Mouse (Mus musculus) thymus, postnatal 10 days (tissue): Measurements from ENCODE around the gene Zcchc7.
"Not testable (repeated sequence)": the region's sequence is repeated elsewhere in the genome, so short reads cannot be mapped to it uniquely, and the experiment has no call there.

ENCODE experiments used
- DNase-seq, 2 experiments: peaks; one replicate each; pipeline ENCODE4 v3.0.0; 2021; ENCODE audit warnings: low spot score in 2 of 2

Gene Zcchc7

DNA sequence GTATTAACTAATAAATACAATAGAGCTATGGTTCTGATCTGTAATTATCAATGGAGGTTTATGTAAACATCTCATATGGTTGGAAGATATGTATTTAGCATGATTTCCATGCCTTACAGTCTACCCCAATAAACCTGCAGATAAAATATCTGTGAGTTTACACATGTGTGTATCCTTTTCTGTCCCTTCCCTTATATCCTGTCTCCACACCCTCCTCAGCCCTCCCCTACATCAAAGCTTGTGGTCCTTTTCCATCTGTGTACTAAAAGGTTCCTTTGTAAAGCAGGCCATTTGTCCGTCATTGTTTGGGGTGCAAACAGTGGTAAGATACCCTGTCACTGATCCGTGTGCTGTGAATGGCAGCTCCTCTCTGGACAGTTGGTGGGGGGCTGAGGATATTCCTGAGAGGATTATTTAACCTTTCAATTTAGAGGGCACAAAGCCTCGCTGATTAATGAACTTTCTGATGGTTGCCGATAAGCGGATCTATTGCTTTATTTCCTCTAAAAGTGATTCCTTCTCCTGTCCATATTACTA, 161.7 kb downstream of the Zcchc7 start:
- DNase-seq, result no peak

DNA sequence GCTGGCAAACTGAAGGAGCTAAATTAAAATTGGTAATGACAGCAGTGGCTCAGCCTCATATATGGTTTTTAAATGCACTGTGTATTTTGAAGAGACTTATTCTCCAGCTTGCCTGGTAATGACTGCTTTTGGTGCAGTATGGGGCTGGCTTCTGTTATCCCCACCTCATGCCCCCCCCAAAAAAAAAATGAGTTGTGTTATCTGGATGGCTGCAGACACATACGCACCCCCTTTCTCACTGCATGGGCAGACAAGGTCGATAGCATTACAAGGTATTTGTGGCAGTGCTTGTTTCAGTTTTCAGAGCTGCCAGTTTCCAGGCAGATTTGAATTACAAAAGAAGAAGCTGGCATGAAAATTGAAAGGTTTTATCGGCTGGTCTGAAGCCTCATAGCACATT, 162.2 kb downstream of the Zcchc7 start:
- DNase-seq, result no peak

DNA sequence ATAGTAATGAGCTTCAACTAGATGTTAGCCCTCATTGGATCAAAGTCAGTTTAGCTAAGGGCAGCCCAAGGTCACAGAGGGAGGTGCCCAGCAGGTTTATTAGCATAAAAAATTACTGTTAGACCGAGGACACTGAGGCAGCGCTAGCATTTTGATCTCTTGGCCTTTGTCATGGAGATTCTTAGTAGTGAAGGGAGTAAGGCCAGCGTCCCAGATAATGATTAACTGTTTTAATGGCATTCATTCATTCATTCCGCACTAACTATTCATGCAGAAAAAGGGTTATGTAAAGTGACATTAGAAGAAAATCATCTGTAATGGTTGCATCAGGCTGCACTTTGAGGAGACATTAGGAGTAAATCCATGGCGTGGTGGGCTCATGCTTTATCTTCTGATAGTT, 165.2 kb downstream of the Zcchc7 start:
- no peak for DNase-seq

DNA sequence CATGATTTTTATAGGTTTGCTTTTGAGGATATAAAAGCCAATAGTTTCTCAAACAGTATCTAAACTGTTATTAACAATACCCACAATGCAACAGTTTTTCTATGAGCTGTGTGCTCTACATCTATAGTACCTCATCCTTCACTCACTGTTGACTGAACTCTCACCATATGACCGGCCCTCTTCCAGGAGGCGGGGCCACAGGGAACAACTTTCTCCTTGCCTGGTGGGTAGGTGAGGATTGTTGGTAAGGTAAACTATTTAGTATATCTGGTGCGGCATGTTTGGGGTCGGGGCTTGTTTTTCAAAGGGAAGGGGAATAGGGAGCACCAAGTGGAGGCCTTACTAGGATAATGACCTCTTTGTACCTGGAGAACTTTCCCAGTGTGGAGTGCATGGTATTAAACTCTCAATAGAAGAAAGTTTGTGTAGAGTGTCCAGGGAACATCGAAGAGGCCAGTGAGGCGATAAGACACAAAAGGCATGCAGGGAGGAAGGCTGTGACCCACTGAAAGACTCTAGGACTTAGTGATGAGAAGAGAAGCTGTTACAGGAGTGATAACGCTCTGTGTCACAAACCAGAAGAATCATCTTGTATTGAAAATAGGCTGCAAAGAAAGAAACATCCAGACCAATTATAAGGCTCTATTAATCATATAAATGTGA, 166.9 kb downstream of the Zcchc7 start:
- DNase-seq, result no peak

DNA sequence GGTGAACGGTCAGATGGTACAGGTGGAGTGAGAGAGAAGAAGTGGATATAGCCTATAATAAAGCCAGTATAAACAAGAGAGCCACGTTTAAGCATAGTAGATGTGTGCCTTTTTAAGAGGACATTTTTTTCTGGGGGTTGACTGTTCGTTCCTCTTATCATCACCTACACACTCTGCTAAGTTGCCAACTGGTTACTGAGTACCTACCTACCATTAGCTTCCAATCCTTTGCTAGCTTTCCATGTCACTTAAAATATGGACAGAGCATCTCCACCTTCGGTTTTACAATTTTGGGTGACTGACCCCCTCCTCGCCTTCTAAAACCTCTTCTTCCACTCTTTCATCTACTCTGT, 167.4 kb downstream of the Zcchc7 start:
- no peak for DNase-seq

DNA sequence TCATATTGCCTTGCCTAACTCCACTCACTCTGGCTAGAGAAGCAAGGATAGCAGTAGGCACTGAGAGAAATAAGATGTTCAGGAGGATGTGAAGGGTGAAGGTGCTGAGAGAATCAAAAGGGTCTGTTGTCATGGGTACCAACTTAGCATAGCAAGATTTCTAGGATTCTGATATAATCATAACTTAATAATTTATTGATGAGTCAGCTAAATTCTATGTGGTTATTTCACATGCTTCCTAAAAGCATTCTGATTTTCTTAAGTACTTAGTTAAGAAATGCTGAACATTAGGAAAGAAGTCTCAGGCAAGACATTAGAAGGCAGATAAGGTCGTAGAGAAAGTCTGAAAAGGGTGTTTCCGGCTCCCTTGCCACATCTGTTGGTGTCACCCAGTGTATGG, 172.3 kb downstream of the Zcchc7 start:
- no peak for DNase-seq

DNA sequence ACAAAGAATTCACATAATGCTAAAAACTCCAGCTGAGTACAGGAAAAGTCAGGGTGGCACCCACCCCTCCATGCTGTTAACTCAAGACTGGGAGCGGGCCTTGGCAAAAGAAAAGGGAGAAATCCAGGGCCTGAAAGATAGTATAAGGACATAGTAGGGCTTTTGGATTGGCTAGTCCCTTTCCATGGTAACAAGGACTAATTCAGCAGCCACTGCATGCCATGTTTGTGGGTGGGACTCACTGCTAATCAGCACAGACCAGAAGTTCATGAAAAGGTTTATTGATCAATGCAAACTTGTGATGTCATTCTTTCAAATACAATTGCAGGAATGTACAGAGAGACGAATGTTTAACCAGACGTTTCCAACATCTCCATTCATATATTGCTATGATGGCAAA, 173.1 kb downstream of the Zcchc7 start:
- no peak for DNase-seq

DNA sequence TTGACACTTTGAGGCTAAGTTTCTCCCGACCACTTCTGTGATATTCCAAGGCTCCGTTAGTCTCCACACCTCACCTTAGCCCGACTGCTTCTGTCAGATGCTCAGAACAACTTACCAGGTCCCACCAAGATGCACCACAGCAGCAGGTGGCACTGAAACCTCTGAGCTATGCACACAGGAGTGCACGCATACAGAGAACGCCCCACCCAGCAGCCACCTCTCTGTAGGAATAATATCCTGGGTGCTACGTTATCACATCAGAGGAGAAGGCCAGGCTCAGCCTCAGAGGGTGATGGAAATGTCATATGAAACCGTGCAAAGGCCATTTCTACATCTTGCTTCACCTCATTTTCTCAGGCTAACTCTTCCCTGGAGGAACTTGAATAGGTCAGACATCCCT, 174.7 kb downstream of the Zcchc7 start:
- DNase-seq, result no peak

DNA sequence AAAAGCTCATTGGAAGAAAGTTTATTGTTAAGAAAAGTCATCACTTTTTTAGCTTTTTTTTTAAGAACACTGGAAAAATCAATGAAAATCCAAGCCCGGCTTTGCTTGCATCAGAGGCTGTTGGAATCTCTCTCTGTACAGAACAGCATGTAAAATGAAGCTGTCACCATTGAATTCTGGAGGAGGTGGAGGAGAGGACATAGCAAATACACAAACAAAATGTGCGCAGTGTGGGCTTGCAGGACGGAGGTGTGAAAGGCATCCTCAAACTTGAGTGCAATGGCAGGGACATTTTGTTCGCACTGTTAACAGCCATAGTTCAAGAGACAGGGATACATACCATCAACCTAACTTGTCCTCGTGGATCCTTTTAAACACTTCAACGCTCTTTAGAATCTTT, 176.1 kb downstream of the Zcchc7 start:
- DNase-seq, result no peak

DNA sequence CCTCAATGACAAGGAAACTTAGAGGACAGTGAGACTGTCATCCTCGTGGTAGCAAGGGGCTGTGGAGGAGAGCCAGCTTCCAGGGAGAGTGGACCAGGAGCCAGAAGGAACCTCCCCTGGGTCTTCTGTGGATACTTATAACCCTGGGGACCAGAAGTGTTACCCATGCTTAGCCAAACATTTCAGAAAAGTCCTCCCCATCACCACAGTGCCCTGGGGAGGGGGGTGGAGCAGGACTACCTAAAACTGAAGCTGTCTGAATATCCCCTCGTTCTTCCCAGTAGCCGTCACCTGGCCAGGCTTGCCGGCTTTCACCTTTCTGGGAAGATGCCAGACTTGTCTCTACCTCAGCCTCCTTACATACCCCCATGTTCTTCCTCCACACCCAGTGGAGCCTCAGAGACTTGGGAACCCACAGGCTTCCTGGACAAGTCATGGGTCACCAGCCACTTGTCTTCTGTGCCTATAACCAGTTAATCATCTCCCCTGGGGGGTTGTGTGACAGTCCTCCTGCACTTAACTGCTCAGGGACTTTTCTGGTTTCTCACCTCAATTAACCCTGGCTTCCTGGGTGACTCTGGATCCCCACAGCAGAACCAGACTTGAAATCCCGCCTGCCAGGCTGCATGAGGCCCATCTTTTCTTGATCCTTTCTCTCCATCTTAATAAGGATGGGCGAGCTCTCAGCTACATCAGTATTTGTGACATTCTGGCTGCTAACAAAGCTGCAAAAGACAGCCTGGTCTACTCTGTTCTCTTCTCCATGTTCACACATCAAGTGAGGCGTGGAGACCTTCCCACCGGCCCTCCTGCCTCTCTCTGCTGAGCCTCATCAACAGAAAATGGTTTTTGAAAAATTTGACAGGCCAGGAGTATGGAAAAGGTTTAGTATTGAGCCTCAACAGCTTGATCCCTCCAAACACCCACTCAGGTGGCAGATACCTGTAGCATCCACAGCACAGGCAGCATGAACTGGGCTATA, 183.0 kb downstream of the Zcchc7 start:
- DNase-seq, result no peak

DNA sequence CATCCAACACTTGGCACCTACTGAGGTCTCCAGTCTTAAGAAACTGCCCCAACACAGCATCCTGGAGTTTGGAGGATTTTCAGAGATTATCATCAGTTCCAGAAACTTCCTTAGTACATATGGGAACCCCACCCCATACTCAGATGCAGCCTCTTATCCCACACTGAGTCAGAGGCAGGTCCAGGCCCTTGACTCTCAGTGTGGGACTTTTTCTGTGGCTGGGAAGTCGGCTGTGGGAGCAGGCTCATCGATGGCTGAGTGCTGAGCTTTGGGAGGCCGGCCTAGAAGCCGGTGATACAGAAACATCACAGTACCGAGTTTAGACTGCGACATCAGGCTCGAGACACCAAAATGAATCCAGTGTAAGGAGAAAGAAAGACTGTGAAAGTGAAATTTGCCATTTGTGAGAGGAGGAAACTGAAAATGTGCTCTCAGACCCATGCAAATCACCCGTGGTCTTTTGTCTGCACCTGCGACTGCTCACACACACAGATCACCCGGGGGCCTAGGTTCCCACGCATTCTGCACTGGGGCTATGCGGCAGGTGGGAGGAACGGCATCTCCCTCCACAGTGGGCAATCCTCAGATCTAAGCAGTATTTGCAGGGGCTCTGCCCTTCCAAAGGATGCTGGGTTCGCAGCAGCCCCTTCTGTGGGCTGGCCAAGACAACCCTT, 184.0 kb downstream of the Zcchc7 start:
- no peak for DNase-seq

DNA sequence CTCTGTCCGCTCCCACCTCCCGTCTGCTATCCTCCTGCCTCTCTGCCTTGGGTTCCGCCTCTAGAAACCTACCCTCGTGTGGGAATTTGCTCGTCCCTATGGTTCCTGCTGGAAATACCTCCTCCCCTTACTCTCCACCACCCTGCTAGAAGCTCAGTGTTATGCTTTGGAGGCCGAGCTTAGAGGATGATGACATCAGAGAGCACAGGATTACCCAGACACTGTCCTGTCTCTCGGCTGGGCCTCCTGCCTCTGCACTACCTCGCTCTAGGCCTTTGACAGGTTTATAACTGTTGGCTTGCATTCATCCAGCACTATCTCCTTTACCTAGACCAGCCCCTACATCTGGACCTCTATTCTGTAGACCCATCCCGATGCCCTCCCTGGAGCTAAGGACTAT, 184.6 kb downstream of the Zcchc7 start:
- DNase-seq, result no peak

DNA sequence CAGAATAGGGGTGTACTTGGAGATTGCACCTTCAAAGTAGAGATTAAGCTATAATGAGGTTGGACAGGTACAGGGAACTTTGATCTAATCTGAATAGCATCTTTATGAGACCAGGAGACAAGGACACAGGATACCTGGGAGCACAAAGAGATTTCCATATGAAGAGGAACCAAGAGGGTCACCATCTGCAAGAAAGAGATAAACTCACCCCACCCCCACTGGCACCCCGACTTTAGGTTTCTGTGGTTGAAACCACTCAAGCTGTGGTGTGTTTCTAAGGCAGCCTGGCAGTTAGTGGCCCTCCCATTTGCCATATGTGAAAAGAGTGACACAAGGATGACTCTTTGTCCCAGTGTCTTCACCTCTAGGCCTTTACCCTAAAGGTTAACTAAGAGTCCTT, 186.6 kb downstream of the Zcchc7 start:
- no peak for DNase-seq

DNA sequence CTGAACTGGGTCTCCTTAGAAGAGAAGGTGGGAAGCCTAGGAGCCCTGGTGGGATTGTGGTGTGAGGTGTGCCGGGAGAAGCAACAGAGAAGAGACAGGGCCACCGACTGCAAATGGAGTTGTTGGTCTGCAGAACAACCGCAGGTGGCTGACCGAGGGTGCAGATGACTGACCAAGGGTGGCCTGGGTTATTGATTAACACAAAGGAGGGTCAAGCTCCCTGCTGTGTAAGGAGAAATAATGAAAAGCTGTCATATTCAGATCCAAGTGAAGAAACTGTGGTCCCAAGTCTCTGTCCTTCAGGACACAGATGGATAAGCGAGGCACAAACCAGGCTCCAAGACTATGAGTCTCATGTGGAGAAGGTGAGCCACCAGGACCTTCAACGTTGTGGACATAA, 187.8 kb downstream of the Zcchc7 start:
- no peak for DNase-seq

DNA sequence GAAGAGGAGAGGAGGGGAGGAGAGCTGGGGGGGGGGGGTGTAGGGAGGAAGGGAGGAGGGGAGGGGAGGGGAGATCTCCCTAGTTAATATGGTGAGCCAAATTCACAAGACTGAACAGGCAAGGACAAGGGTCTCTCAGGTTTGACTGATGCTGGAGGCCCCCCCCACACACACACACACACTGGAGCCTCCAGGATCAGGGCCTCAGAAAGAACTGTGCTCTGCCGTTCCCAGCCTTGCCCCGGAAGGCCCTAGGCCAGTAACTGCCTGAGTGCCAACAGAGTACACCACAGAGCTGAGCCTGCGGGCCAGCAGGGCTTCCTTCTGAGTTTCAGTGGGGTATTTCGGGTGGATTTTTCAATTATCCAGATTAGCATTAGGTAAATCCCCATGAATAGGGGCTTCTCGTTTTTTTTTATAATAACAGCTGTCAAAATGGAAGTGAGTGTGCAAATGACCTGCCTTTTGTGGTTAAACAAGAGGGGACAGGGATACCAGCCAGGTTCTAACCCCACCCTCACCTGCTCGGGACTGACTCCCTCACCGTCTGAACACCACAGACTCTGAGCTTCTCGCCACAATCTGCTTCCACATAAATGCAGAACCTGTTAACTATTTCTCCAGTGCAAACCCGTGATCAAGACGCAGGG, 188.9 kb downstream of the Zcchc7 start:
- no peak for DNase-seq

DNA sequence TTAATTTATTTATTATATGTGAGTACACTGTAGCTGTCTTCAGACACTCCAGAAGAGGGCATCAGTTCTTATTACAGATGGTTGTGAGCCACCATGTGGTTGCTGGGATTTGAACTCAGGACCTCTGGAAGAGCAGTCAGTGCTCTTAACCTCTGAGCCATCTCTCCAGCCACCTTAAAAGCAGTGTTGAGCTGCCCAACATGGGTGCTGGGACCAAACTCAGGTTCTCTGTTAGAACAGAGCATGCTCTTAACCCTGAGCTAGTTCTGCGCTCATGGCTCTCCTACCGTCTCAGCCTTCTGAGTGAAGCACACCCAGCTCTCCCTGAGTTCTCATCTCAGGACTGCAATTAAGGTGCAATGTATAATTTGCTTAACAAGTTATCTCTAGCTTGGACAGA, 190.4 kb downstream of the Zcchc7 start:
- DNase-seq, result not testable (repeated sequence)

DNA sequence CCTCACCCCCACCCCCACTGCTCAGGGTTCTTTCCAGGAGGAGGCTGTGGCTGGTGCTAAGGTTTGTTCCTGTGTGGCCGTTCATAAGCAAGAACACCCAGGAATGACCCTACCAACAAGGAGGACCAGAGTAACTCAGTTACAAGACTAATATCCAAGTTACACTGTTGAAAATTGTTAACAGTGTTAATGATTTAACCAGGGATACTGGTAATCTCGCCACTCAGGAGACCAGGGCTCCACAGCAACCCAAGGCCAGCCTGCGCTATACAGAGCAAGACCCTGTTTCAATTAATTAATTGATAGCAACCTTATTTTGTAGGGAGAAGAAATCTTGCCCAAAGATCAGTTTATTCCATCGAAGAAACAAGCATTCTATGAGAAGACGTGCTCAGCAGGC, 191.8 kb downstream of the Zcchc7 start:
- no peak for DNase-seq

DNA sequence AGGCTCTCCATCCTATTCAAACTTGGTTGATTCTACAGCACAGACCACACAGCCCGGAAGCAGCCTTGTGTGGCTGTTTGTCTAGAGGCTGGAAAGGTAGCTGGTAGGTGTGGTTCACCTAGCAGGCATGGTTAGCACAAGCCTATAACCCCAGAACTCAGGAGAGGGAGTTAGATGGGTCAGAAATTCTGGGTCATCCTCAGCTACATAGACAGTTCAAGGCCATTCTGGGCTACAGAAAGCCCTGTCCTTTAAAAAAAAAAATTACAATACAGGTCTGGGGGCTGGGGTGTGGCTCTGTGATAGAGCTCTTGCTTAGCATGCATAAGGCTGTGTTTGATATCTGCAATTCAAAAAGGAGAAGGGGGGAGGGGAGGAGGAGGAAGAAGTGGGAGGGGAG, 192.6 kb downstream of the Zcchc7 start:
- no peak for DNase-seq

DNA sequence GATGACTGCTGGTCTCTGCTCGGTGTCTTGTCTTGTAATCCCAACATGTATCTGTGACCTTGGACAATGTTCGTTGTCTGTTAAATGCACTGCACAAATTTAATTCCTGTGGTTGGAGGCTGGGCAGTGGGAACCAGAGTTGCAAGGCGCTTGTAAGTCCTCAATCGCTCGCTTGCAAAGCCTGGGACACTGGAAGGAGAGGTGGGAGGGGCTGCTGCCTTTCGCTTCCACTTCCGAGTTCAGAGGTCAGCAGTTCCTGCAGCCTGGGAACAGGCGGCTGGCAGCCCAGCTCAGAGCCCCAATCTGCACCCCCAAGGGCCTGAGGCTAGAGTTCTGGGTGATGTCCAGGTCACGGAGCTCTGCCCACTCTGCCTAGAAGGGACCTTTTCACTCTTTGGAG, 197.4 kb downstream of the Zcchc7 start:
- DNase-seq, result no peak

DNA sequence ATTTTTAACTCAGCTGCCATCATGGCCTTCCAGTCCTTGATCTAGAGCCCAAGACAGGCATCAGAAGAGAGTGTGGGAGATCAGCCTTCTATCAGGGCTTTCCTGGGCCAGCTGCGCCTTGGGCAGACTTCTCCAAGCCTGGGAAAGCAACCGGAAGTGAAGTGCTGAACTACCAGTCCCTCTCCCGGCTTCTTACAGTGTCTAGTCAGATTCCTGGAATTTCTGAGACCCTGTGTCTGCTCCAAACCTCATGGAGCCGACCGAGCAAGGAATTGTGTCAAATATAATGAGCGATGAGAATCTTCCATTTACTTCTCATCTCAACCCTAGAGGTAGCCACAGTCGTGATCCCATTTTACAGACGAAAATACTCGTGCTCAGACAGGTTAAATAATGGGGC, 203.1 kb downstream of the Zcchc7 start:
- no peak for DNase-seq

DNA sequence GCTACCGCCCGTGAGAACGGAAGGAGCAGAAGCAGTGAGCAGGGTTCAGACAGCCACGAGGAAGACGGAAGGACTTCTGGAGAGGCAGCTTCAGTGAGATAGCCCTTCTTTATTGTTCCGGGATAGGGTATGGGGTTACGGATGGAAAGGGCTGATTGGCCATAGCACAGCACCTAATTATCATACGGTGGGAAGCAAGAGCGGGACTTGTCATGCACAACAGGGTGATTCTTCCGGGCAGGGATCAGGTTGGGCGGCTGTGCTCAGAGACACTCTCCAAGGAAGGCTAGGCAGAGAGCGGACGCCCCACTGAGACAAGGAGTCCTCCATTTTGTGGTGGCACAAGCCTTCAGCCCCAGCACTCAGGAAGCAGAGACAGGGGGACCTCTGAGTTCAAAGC, 203.5 kb downstream of the Zcchc7 start:
- DNase-seq, result no peak

DNA sequence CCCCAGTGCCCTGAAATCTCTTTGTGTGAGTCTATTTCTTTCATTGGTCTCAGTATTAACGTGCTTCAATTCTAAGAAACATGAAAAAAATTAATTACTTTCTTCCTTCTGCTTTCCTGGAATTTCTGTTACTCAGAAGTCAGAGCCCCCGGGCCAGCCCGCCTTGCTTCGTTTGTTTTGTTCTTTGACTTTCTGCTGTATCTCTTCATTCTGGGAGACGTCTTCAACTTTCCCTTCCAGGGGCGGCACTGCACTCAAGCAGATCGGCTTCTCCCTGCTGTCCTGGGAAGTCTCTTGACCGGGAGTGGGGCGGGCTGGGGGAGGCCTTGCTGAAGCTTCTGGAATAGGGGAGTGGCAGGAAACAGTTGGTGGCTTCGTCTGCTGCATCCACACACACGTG, 207.5 kb downstream of the Zcchc7 start:
- DNase-seq, result no peak
